Mouse (Mus musculus) cerebellum, adult 11 months (tissue): ENCODE measurements at regions not wholly inside any gene's neighbourhood (a gene's known extent, or its start where the extent isn't known, plus 50 kb on each side); places are given as distances from the start of the nearest gene placed in this dataset.
A peak's percentile ranks its signal among the peaks of the same experiment; 100 is the strongest.

Source experiments
- DNase-seq: peaks from one replicate; pipeline ENCODE4 v3.0.0; 2022

DNA sequence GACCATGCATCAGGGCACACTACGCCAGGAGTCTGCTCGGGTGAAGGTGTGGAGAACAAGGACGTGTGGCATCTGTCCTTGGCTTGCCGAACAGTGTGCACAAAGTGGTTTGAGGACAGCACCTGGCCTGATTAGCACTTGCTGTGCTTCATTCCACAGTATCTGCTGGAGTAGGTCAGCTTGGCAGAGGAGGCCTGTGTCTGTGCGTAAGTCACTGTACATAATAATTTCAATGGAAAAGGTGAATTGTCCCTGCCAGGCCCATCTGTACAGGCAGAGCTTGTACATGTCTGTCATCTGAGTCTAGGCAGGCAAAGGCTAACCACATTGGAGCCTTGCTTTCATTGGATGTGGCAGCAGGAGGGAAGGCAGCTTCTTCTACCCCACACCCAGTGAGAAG, 979.5 kb upstream of the Car8 start:
- peak; percentile 10 for DNase-seq

DNA sequence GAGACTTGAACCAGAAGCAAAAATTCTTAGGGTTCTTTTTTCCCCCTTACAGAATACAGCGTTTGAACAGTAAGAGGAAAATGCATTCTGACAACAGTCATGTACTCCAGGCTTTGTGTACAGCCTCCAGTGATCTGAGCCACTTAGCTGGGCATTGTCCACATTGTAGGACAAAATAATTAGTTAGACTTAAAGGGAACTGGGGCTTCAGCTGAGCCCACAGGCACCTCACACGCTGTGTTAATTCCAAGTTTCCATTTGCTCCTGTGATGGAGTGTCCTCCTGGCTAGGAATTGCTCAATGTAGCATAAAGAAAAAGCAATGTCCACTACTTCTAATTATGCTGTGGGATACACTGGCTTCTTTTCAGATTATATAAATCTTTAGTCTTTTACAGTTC, 969.8 kb upstream of the Car8 start:
- no peak for DNase-seq

DNA sequence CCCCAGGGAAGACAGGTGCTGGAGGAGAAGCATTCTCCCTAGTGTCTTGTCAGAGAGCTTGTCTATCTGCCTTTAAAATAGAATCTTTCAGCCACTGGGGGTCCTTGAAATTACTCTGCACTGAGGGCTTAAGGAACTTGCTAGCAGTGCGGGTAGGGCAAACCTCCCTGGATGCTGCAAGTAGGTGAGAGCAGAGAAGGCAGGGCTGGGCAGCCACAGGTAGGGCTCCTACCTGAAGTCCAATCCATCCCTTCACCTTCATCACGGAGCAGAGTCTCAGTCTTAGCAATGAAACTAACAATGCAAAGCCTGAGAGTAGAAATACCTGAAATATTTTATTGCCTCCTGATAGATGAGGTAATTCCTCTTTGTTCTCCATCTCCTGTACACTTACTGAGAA, 961.2 kb upstream of the Car8 start:
- no peak for DNase-seq

DNA sequence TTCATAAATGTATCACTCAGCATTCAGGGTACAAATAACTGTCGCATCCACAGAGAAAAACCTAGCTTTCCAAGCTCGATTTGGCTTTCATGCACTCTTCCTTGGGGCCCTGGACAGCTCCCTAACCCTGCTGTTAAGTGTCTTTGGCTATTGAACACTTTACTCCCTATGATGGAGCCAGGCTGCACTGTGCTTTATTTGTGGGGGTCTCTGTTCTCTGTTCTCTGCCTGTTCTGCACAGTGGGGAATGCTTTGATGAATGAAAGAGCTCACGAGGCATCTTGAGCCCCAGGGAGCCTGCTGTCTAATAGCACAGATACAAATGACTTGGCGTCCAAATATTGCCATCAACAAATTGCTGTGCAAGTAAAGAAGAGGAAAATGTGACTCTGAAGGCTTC, 957.6 kb upstream of the Car8 start:
- DNase-seq, result no peak

DNA sequence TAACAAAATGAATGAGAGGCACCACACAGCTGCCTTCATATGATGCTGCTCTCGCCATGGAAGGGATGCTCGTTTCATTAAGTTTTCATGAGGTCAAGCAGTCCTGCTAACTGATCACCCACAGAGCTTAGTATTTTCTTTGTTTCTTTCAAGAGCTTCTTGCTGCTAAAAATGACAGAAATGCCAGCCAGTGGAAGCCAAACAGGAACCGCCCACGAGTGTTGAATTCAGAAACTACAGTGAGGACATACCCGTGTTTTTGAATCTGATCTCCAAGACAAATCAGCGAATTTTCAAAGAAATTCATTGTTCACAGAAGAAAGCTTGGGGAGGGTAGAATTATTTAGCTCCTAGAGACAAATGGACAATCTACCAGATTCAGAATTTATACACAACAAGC, 954.3 kb upstream of the Car8 start:
- DNase-seq, result no peak

DNA sequence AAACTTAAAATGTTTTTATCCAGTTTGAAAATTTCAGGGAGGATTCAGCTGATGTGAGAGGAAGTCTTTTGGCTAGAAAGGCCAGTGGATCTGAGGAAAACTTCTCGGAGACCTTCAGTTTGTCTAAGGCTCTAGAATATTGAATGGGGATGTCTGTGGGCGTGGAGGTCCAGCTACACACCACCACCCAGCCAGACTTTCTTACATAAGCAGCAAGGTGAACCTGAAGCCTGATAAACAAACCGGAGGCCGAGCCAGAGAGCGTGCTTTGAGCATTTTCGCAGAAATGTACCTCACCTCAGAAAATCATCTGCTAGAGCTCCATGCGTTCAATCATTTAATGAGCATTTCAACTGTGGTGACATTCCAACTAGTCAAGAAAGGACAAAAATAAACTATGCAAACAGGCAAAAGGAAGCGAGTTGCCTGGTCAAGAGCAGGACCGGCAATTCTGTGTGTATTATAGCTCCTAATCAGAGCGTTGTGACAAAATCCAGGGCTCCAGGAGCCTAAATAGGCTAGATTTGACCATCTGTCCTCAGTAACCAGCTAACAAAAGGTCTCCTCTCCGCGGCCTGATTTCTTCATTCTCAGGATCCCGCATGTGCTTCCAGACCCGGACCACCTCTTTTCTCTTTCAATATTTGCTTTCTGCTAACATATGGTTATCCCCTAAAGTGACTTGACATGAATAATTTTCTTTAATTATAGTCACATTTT, 946.5 kb upstream of the Car8 start:
- DNase-seq, result peak; percentile 39

DNA sequence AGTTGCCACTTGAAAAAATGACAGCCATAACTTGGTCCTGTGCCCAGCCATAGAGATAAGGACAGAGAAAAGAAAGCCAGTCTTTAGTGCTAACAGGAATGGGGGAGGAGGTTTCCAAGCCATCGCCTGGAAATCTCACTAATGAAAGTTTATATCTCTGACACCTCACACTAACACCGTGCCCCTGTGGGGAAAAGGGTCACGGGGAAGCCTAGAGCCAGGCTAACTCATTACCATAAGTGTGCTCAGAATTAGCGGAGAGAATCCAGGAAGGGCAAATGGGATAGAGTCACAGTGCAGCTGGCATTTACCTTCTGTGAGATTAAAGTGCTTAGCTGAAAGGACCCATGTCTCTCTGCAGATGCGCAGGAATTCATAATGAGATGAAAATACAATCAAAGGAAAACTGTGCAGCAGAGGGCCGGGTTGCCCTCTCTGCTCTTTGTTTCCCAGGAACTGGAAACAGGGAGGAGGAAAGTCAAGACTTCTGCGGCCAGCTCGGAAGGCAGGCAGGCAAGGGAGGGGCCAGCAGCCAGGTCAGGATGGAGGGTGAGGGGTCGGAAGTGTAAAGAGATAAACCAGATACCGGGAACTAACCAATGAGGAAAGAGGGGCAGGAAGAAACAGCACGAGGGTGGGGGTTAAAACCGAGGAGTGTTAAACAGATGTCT, 945.7 kb upstream of the Car8 start:
- peak; percentile 20 for DNase-seq

DNA sequence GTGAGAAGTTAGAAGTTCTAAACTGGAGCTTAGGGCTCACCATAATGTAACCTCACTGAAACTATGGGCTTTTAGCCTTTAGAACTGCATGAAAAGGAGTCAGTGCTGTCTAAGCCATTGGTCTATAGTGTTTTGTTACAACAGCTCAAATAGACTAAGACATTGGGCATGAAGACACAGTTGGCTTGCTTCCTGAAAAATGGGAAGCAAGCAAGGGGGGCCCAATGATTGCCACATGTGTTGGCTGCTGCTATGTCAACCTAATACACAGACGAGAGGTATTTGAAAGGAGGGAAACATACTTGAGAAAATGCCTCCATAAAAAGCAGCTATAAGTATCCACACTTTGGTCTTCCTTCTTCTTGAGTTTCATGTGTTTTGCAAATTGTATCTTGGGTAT, 935.5 kb upstream of the Car8 start:
- no peak for DNase-seq

DNA sequence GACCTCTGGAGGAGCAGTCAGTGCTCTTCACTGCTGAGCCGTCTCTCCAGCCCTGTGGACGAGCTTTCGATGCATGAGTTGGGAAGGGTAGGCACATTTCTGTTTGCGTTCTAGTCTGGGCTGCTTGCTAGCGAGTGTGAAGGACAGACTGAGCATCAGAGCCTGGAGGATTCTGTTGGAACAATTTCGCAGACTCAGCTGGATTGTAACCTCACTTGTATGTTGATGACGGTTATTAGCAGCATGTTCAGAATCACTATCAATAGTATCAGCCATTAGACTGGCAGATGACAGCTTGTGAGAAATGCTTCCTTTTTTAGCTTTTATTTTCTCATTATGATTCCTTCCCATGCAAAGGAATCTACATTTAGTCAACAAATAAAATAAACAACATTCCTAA, 923.5 kb upstream of the Car8 start:
- no peak for DNase-seq

DNA sequence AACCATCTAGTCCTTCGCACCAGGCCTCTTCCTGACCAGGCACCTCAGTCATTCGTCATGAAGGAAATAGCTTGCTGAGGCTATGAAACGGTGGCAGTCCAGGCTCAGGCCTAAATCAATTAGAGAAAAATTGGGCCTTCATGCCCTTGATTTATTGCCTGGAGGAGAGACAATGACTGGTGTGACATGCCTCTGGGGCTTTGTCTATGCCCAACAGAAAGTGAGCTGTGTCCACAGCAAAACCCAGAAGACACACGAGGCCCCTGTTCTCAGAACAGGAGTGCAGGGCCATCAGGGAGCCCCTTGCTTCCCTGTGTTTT, 922.9 kb upstream of the Car8 start:
- DNase-seq, result no peak

DNA sequence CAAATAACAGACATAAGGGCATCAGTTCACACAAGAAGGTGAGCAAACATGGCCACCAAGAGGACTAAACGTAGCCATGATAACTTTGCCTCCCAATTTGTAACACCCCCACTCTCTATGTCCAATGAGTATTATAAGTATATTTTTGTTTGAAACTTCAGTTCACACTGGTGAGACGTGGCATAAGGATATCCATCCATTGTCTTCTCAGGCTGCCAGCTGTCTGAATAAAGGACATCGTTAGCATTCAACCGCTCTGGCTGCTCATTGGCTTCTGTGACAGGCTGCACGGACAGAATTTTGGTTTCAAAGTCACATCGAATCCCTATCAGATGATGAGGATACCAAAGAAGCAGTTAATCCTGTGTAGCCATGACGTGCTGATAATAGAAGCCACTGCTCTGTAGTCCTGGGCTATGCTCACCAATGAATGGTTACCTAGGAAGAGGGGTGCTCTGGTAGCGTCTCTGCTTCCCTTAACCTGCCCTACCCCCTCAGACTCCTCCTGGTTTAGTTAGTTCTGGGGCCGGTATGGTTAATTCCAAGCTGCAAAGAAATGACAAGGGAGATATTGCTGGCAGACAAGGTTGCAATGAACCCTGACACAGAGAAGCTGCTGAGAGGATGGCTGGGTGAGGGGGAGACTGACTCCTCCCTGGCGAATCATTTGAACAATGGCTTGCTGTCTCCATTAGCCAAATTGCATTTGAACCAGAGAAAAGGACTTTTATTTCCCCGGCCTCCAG, 922.4 kb upstream of the Car8 start:
- DNase-seq, result no peak

DNA sequence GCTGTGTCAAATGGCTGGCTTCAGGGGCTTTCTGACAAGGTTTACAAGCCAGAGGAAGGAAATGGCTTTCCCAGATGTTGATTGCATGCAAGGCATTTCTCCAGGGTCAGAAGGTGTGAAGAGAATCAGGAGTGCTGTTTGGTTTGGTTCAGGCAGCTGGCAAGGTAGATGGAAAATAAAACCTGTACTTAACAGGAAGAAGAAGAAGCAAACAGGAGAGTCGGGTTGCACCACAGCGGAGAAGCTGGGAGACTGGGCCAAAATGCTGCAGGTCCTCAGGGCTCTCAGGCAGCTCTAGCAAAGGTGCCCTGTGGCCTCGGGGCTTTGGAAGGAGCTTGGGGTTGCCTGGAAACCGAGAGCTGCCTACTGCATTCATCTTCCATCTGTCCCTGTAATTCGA, 908.9 kb upstream of the Car8 start:
- DNase-seq, result no peak

DNA sequence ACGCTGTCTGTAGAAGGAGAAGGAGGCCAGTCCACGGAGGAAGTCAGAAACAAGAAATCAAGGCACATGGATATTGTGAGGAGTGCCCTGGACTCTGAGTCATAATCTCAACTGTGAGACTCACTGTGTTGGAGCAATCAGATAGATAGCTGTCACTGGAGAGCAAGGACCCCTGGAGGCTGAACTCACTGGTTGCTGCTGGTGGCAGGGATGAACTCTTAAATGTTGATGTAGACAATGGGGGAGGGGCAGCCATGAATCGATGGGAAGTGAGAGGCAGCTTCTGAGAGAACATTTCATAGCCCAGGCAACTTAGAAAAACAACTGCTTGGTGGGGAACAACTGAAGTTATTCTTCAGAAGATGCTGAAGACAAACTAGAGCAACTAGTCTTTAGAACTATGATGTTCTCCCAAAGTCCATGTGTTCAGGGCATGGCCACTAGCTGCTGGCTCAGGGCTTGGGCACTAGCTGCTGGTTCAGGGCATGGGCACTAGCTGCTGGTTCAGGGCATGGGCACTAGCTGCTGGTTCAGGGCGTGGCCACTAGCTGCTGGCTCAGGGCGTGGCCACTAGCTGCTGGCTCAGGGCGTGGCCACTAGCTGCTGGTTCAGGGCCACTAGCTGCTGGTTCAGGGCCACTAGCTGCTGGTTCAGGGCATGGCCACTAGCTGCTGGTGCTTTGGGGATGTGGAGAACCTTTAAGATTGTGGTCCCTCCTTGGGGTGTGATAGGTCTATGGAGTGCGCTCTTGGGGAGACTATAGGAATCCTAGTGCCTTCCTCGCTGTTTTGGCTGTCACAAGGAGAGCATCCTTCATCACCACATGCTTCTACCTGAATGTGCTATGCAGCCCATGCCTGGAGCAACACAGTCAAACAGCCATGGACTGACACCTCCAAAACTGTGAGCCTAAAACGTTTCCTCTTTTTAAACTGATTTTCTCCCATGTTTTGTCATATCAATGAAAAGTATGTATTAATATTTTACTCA, 905.7 kb upstream of the Car8 start:
- DNase-seq, result no peak

DNA sequence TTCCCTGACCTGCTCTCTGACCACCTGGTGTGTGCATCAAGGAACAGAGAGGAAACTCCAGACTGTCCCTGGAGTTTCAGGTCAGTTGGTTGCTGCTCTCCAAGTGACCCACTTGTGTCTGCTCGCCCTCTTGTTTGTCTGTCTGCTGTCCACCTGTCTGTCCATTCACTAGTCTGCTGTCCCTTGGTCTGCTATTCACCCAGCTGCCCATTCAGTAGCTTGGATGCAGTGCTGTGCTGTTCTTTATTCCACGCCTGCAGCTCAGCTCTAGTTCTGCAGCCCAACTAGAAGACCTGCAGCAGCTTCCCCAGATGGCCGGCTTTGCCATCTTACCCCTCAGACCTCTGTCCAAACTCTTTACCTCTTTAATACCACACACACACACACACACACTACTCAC, 904.2 kb upstream of the Car8 start:
- no peak for DNase-seq

DNA sequence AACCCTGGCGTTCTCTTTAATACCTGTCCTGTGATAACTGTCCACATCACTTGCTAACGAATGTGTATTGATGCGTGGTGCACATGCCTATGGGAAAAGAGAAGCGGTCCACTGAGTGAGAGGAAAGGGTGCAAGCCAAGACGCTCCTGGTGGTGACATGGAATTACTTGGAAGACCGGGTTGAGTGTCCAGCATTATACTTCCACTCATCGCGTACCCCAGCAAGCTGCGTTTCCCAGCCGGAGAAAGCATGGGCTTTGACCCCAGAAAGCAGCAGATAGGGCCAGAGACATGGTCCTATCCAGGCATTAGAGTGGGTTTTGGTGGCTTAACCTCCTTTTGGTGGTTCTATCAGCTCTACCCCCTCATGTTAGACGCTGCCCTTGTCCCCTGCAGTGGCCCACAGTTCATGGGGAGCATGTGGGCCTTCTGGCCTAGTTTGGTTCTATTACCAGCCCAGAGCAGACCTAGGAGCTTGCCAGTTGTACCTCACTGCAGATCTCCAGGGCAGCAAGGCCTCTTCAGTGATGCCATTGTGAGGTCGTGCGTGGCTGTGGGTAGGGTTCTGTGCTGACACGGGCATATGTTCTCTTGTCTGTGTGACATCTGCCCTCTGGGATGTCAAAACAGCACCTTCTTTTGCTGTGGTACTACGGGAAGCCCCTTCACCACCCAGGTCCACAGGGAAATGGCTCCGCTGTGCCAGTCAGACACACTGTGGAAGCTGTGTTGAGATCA, 903.3 kb upstream of the Car8 start:
- no peak for DNase-seq

DNA sequence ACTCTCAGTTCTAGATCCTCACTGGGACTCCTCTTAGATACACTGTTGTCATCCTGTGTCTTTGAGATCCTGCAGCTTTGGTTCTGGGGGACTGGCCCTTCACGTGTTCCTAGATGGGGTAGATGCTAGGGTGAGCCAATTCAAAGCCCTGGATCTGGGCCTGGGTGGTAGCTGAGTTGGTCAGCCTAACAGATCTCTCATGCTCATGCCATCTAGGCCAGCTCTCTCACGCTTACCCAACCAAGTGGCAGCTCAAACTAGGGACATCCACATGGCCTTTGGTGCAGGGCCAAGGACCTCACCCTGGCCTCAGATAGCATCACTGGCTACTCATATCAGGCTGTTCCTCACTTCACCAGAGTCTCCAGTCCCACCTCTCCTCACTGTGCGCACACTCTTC, 901.9 kb upstream of the Car8 start:
- DNase-seq, result peak; percentile 37

DNA sequence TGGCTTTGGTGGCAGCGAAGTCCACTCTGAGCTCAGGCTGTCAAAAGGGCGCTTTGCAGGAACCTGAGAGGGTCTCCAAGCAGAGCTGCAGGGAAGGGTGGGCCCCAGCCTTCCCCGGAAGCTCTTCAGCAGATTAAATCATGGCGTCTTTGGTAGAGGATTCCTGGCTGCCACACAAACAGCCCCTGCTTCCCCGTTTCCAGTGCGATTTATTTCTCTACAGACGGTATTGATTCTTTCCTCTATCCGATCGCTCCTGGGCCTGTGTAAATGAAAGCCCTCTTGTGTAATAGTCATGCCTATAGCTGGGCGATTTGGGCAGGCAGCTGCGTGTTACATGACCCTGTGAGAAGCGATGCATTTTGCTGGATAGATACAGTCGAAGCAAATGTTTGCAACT, 897.8 kb upstream of the Car8 start:
- DNase-seq, result no peak

DNA sequence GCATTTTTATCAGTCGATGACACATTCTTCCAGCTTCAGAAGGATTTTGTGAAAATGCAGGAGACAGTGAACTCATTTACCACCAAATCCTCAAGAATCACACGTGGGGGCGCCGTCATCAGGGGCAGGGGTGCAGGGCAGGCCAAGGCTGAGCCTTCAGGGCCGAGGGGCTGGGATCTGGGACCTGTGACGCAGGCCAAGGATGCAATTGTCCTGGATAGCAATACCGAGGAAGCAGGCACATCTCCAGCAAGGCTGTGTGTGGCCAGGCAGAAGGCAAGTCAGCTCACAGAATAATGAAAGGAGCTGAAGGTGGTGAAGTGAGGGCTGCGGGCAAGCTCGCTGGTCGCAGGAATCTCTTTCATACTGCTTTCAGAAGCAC, 897.3 kb upstream of the Car8 start:
- DNase-seq, result peak; percentile 76

DNA sequence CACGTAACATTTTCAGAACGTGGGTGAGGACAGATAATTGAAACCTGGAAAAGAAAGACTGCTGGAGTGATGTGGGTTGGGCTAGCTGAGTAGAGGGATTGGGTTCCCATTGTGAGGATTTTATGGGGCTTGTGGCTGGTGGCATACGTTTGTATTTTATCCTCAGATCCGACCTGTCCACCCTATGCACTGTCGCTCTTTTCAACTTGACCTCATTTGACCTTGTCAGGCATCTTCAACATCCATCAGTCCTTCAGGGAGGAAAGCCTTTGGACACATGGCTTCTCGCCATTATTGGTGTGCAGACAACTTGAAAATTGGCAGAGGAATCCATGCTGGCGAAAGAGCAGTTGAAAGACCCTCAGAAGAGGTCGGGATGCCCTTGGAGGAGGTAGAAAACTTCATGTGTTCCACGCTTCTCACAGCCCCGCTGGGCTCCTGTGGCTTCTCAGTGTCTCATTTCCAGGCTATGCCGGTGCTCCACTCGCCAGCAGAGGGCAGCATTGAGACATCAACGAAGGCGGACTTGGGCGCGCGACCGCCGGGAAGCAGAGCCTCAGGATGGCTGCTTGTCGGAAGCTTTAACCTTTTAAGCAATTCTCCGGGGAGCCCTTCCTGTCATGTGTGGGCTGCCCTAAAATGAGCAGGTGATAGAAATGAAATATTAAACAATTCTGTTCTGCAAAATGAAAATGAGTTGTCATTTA, 896.8 kb upstream of the Car8 start:
- DNase-seq, result peak; percentile 96

DNA sequence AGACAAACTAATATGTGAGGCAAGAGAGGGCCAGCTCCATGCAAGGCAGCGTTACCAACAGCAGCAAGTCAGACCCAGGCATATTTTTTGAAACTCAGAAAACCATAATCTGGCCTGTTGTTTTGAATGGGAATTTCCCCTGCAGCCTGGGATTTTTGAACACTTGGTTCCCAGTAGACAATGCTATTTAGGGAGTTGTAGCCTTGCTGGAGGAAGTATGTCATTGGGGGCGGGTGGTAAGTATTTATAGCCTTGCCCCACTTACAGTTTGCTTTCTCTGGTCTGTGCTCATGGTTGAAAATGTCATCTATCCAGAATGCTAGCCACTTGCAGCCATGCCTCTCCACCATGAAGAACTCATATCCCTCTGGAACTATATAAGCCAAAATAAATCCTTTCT, 894.9 kb upstream of the Car8 start:
- no peak for DNase-seq

DNA sequence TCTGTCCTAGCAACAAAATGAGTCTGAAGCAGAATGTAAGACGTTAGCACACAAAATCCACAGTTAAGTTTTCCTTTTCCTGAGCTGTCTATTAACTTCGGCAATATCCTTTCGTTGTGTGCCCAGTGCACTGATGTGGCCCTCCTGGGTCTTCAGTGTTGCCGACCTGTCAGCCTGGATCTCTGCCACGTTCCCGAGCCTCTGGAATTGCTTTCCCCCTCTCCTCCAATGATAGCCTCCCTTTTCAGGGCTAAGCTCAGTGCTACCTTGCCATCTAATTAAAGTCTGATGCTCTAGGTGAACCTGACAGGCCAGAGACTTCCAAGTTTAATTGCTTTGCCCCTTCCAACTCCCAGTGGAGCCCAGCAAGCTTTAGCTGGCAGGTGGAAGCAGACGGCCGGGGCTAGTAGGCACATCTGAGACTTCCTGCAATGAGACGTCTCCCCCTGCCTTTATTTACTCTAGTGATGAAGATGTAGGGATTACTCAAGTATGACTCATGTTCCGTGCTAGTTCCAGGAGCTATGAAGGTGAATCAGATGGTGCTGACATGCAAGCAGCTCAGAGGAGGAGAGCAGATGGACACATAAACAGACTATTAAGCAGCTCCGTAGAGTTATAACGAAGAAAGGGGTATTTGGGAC, 894.3 kb upstream of the Car8 start:
- no peak for DNase-seq
